In the genomic region with DNA sequence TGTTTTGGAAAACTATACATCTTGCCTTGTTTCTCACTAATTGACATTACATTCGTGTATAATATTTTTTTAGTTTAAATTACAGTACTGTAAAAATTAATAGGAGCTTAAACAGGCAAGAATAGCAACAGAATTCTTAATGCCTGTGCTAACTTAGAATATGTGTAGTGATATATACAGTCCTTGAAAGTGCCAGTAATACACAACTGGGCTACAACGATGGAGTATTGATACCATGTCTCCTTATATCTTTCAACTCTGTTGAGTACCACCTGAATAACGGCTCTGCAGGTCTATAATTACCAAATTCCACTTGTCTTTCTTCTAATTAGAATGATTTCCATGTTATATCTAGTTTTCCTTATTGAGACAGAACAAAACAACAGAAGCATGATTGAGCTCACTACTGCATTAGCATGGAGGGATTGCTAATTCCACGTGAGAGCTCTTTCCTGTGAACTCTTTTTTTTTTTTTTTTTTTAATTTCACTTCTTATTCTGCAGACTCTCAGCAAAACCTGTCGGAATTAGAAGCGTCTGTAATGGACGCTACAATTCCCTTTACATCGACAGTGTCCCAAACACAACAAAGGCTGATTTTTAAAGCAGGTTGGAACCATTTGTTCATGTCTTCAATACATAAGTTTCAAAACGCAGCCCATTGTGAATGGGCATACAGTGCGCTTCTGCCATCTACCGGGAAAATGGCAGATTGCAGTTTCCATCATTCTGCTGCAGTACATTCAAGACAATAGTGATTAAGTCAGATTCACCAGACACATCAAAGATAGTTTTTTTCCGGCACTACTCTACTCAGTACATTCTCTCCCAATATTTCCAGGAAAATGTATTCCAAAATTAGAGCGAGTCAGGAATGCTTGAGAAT, we compare ENCODE assay signal across 8 mouse cellular contexts.
DNase-seq lines count a peak whose midpoint lies in the region; ATAC-seq and TF ChIP-seq lines count a peak whose summit lies in the region.

No protein-coding gene starts in this region.

- no peak for TF ChIP-seq EP300 in stomach, postnatal 0 days (optimal IDR thresholded peaks at IDR 0.05)

- no peaks in the 10 kb centered on the region for H3K9me3 ChIP-seq in midbrain, embryonic 12.5 days
- H3K9me3 ChIP-seq in stomach, postnatal 0 days (ENCODE audit: control insufficient read depth, low read length): no peaks in the 10 kb centered on the region

- H3K36me3 ChIP-seq in spleen, adult 2 months (ENCODE audit: control insufficient read depth, insufficient read depth, low read length): no peaks in the 10 kb centered on the region
- no peaks in the 10 kb centered on the region for H3K36me3 ChIP-seq in midbrain, embryonic 12.5 days
- no peaks in the 10 kb centered on the region for H3K36me3 ChIP-seq in stomach, postnatal 0 days (ENCODE audit: control insufficient read depth, insufficient read depth, low read length)

- intact Hi-C loops in left cerebral cortex, postnatal 25 days (cut with DNase I): no loop called here

- WGBS in spleen, adult 2 months: 27% methylated on average over 13 of the region's 13 CpGs
- WGBS in midbrain, embryonic 12.5 days: 22% methylated on average over 13 of the region's 13 CpGs
- WGBS in stomach, postnatal 0 days: 22% methylated on average over 13 of the region's 13 CpGs

- ATAC-seq in midbrain, embryonic 12.5 days (ENCODE audit: low FRiP score, low read depth): peak; percentile 81
- ATAC-seq in stomach, postnatal 0 days (ENCODE audit: low FRiP score, low TSS enrichment): no peak

- no peak for DNase-seq in spleen, adult 2 months (ENCODE audit: low read depth in 1 of 2, low spot score in 2 of 2)
- no peak for DNase-seq in spleen, postnatal 36 days (ENCODE audit: low spot score in 2 of 2)
- peak; percentile 73 to 82 for DNase-seq in cerebellum, postnatal 25 days
- DNase-seq in gastrocnemius, postnatal 10 days: peak; percentile 54
- DNase-seq in kidney, adult 11 months: peak; percentile 13
- peak; percentile 83 to 89 for DNase-seq in left cerebral cortex, postnatal 25 days (ENCODE audit: low spot score in 2 of 2)
- peak; percentile 71 for DNase-seq in stomach, postnatal 0 days (ENCODE audit: low spot score)

- no peak overlapping the region for H3K27ac ChIP-seq in spleen, adult 2 months (ENCODE audit: insufficient read depth, low read length)
- no peak overlapping the region for H3K27ac ChIP-seq in midbrain, embryonic 12.5 days (replicated peaks)
- H3K27ac ChIP-seq in stomach, postnatal 0 days (replicated peaks): no peak overlapping the region

- no peak overlapping the region for H3K4me3 ChIP-seq in spleen, adult 2 months (ENCODE audit: extremely low read depth, insufficient read depth, insufficient read length)
- peak overlapping the region; percentile 17; the same call in 1 of the 2 replicates for H3K4me3 ChIP-seq in midbrain, embryonic 12.5 days
- H3K4me3 ChIP-seq in stomach, postnatal 0 days (ENCODE audit: low read depth, low read length): no peak overlapping the region

- H3K4me1 ChIP-seq in spleen, adult 2 months (ENCODE audit: control insufficient read depth, insufficient read depth, insufficient read length): no peaks in the 10 kb centered on the region
- H3K4me1 ChIP-seq in midbrain, embryonic 12.5 days: no peaks in the 10 kb centered on the region
- no peaks in the 10 kb centered on the region for H3K4me1 ChIP-seq in stomach, postnatal 0 days (replicated peaks; ENCODE audit: control insufficient read depth, insufficient read depth)

- peak overlapping the region; percentile 38 for H3K4me2 ChIP-seq in midbrain, embryonic 12.5 days (replicated peaks)
- H3K4me2 ChIP-seq in stomach, postnatal 0 days (replicated peaks; ENCODE audit: low read depth): peak overlapping the region; percentile 32

- TF ChIP-seq POLR2A in spleen, adult 2 months (IDR thresholded peaks at IDR 0.05; ENCODE audit: low read depth, low read length): no peak

- no peak overlapping the region for H3K9ac ChIP-seq in midbrain, embryonic 12.5 days (replicated peaks)
- H3K9ac ChIP-seq in stomach, postnatal 0 days (ENCODE audit: low read length): no peak overlapping the region

- H3K27me3 ChIP-seq in spleen, adult 2 months (ENCODE audit: control insufficient read depth, insufficient read depth, low read length): no peaks in the 10 kb centered on the region
- H3K27me3 ChIP-seq in midbrain, embryonic 12.5 days: no peaks in the 10 kb centered on the region
- H3K27me3 ChIP-seq in stomach, postnatal 0 days (ENCODE audit: control insufficient read depth, insufficient read depth, low read length): no peaks in the 10 kb centered on the region

- peak; percentile 19; the same call in 1 of the 2 replicates for TF ChIP-seq CTCF in spleen, adult 2 months (IDR thresholded peaks at IDR 0.05; ENCODE audit: extremely low read depth, insufficient read depth, insufficient read length, insufficient replicate concordance)
- peak; percentile 98 for TF ChIP-seq CTCF in stomach, postnatal 0 days (IDR thresholded peaks at IDR 0.05; ENCODE audit: low read depth)

Comparison
In these comparisons a context has a peak if more than half of its experiments do, and no peak if none do; other contexts are left out.
1. DNase-seq: peak in cerebellum, postnatal 25 days (2 of 2), gastrocnemius, postnatal 10 days (single experiment), kidney, adult 11 months (single experiment), left cerebral cortex, postnatal 25 days (2 of 2) and stomach, postnatal 0 days (single experiment); none in spleen, adult 2 months (0 of 2) and spleen, postnatal 36 days (0 of 2).